Mouse (Mus musculus): ENCODE results near the gene Med12l. TPM values are rescaled to one million over a fixed set of nuclear protein-coding genes. Genes with fewer than 3 reads are reported as not detected.

Gene Med12l
- polyA plus RNA-seq, 1 experiment from 2014 or later, result 2.3 TPM

- no peak for ATAC-seq (replicated peaks; ENCODE audit: extremely low read depth, insufficient read depth, low FRiP score)
- Histone ChIP-seq H3K9me3 (replicated peaks; ENCODE audit: control insufficient read depth, low read length) (no peaks in the 10 kb centered on the region), H3K27ac (ENCODE audit: low read length) (no peak overlapping the region), H3K9ac (ENCODE audit: low read length) (no peak overlapping the region), H3K4me1 (ENCODE audit: control insufficient read depth, insufficient read depth, low read length) (peaks cover 12% of the 10 kb centered on the region), H3K4me3 (ENCODE audit: low read length) (no peak overlapping the region), H3K4me2 (ENCODE audit: low read depth, low read length) (no peak overlapping the region), H3K36me3 (ENCODE audit: control insufficient read depth, insufficient read depth) (no peaks in the 10 kb centered on the region), H3K27me3 (ENCODE audit: control insufficient read depth, insufficient read depth, low read length) (no peaks in the 10 kb centered on the region)
- WGBS, result 54% methylated on average over 11 of the region's 11 CpGs
Observed at GRCm38 (mm10) chr3:59078585-59078984, 73.0 kb downstream of the Med12l start.

GRCm38 (mm10) chr3:59079327-59079726 lies 73.7 kb downstream of the Med12l start:
- Histone ChIP-seq H3K9me3 (replicated peaks; ENCODE audit: control insufficient read depth, low read length) (no peaks in the 10 kb centered on the region), H3K9ac (ENCODE audit: low read length) (no peak overlapping the region), H3K4me2 (ENCODE audit: low read depth, low read length) (no peak overlapping the region), H3K36me3 (ENCODE audit: control insufficient read depth, insufficient read depth) (no peaks in the 10 kb centered on the region), H3K4me3 (ENCODE audit: low read length) (no peak overlapping the region), H3K27me3 (ENCODE audit: control insufficient read depth, insufficient read depth, low read length) (no peaks in the 10 kb centered on the region), H3K4me1 (ENCODE audit: control insufficient read depth, insufficient read depth, low read length) (peaks cover 12% of the 10 kb centered on the region), H3K27ac (ENCODE audit: low read length) (no peak overlapping the region)
- WGBS, result 44% methylated on average over 4 of the region's 4 CpGs
- ATAC-seq (replicated peaks; ENCODE audit: extremely low read depth, insufficient read depth, low FRiP score), result 0 out of 2 replicates have a peak, but pooled peaks have one; percentile 46

- WGBS, result 33% methylated on average over 6 of the region's 6 CpGs
- no peaks in the 10 kb centered on the region for H3K9me3 ChIP-seq (replicated peaks; ENCODE audit: control insufficient read depth, low read length)
- no peaks in the 10 kb centered on the region for H3K27me3 ChIP-seq (ENCODE audit: control insufficient read depth, insufficient read depth, low read length)
- H3K27ac ChIP-seq (ENCODE audit: low read length), result peak overlapping the region; percentile 39; the same call in 1 of the 2 replicates
- no peak overlapping the region for H3K4me2 ChIP-seq (ENCODE audit: low read depth, low read length)
- H3K9ac ChIP-seq (ENCODE audit: low read length), result no peak overlapping the region
- H3K36me3 ChIP-seq (ENCODE audit: control insufficient read depth, insufficient read depth), result no peaks in the 10 kb centered on the region
- no peak overlapping the region for H3K4me3 ChIP-seq (ENCODE audit: low read length)
- no peak for ATAC-seq (replicated peaks; ENCODE audit: extremely low read depth, insufficient read depth, low FRiP score)
- peaks cover 12% of the 10 kb centered on the region for H3K4me1 ChIP-seq (ENCODE audit: control insufficient read depth, insufficient read depth, low read length)
Observed at GRCm38 (mm10) chr3:59080293-59080916, 74.8 kb downstream of the Med12l start.

- Histone ChIP-seq H3K4me3 (ENCODE audit: low read length) (no peak overlapping the region), H3K4me2 (ENCODE audit: low read depth, low read length) (no peak overlapping the region), H3K27me3 (ENCODE audit: control insufficient read depth, insufficient read depth, low read length) (no peaks in the 10 kb centered on the region), H3K36me3 (ENCODE audit: control insufficient read depth, insufficient read depth) (no peaks in the 10 kb centered on the region), H3K9ac (ENCODE audit: low read length) (no peak overlapping the region), H3K4me1 (ENCODE audit: control insufficient read depth, insufficient read depth, low read length) (peaks cover 12% of the 10 kb centered on the region), H3K27ac (ENCODE audit: low read length) (peak overlapping the region; percentile 39; the same call in 1 of the 2 replicates), H3K9me3 (replicated peaks; ENCODE audit: control insufficient read depth, low read length) (no peaks in the 10 kb centered on the region)
- ATAC-seq (replicated peaks; ENCODE audit: extremely low read depth, insufficient read depth, low FRiP score), result peak; percentile 70
- WGBS, result 20% methylated on average over 7 of the region's 7 CpGs
Observed at GRCm38 (mm10) chr3:59080919-59081318, 75.3 kb downstream of the Med12l start.

- Histone ChIP-seq H3K27me3 (ENCODE audit: control insufficient read depth, insufficient read depth, low read length) (no peaks in the 10 kb centered on the region), H3K4me2 (ENCODE audit: low read depth, low read length) (no peak overlapping the region), H3K27ac (ENCODE audit: low read length) (no peak overlapping the region), H3K9me3 (replicated peaks; ENCODE audit: control insufficient read depth, low read length) (no peaks in the 10 kb centered on the region), H3K4me1 (ENCODE audit: control insufficient read depth, insufficient read depth, low read length) (0 out of 2 replicates have a peak, but pooled peaks cover 3% of the 10 kb centered on the region), H3K36me3 (ENCODE audit: control insufficient read depth, insufficient read depth) (peaks cover 3% of the 10 kb centered on the region; the same call in 1 of the 2 replicates), H3K9ac (ENCODE audit: low read length) (no peak overlapping the region), H3K4me3 (ENCODE audit: low read length) (no peak overlapping the region)
- WGBS, result 61% methylated on average over 11 of the region's 11 CpGs
- no peak for ATAC-seq (replicated peaks; ENCODE audit: extremely low read depth, insufficient read depth, low FRiP score)
Observed at GRCm38 (mm10) chr3:59092702-59093101, 87.1 kb downstream of the Med12l start.

GRCm38 (mm10) chr3:59097421-59097820 lies 91.8 kb downstream of the Med12l start:
- 0 out of 2 replicates have a peak, but pooled peaks have one; percentile 18 for ATAC-seq (replicated peaks; ENCODE audit: extremely low read depth, insufficient read depth, low FRiP score)
- no peak overlapping the region; the same call in 1 of the 2 replicates for H3K27ac ChIP-seq (ENCODE audit: low read length)

GRCm38 (mm10) chr3:59098540-59098939 lies 92.9 kb downstream of the Med12l start:
- no peaks in the 10 kb centered on the region for H3K9me3 ChIP-seq (replicated peaks; ENCODE audit: control insufficient read depth, low read length)
- no peak overlapping the region for H3K4me3 ChIP-seq (ENCODE audit: low read length)
- no peaks in the 10 kb centered on the region; the same call in 1 of the 2 replicates for H3K4me1 ChIP-seq (ENCODE audit: control insufficient read depth, insufficient read depth, low read length)
- no peak overlapping the region for H3K4me2 ChIP-seq (ENCODE audit: low read depth, low read length)
- no peak overlapping the region for H3K9ac ChIP-seq (ENCODE audit: low read length)
- H3K27me3 ChIP-seq (ENCODE audit: control insufficient read depth, insufficient read depth, low read length), result no peaks in the 10 kb centered on the region
- ATAC-seq (replicated peaks; ENCODE audit: extremely low read depth, insufficient read depth, low FRiP score), result no peak
- 79% methylated on average over 10 of the region's 10 CpGs for WGBS
- H3K36me3 ChIP-seq (ENCODE audit: control insufficient read depth, insufficient read depth), result no peaks in the 10 kb centered on the region
- H3K27ac ChIP-seq (ENCODE audit: low read length), result no peak overlapping the region

More at GRCm38 (mm10) chr3:59097421-59097820, 91.8 kb downstream of the Med12l start:
- Histone ChIP-seq H3K4me3 (ENCODE audit: low read length) (no peak overlapping the region), H3K9me3 (replicated peaks; ENCODE audit: control insufficient read depth, low read length) (no peaks in the 10 kb centered on the region), H3K4me1 (ENCODE audit: control insufficient read depth, insufficient read depth, low read length) (peaks cover 3% of the 10 kb centered on the region; the same call in 1 of the 2 replicates), H3K27me3 (ENCODE audit: control insufficient read depth, insufficient read depth, low read length) (no peaks in the 10 kb centered on the region), H3K36me3 (ENCODE audit: control insufficient read depth, insufficient read depth) (no peaks in the 10 kb centered on the region), H3K9ac (ENCODE audit: low read length) (no peak overlapping the region), H3K4me2 (ENCODE audit: low read depth, low read length) (no peak overlapping the region)
- 61% methylated on average over 6 of the region's 6 CpGs for WGBS

- Histone ChIP-seq H3K27me3 (ENCODE audit: control insufficient read depth, insufficient read depth, low read length) (no peaks in the 10 kb centered on the region), H3K4me3 (ENCODE audit: low read length) (peak within 1 kb of the TSS; percentile 8; the same call in 1 of the 2 replicates), H3K4me2 (ENCODE audit: low read depth, low read length) (no peak within 1 kb of the TSS; the same call in 1 of the 2 replicates), H3K9ac (ENCODE audit: low read length) (no peak within 1 kb of the TSS), H3K9me3 (replicated peaks; ENCODE audit: control insufficient read depth, low read length) (no peaks in the 10 kb centered on the region), H3K27ac (ENCODE audit: low read length) (no peak within 1 kb of the TSS), H3K36me3 (ENCODE audit: control insufficient read depth, insufficient read depth) (no peaks in the 10 kb centered on the region), H3K4me1 (ENCODE audit: control insufficient read depth, insufficient read depth, low read length) (peaks cover 9% of the 10 kb centered on the region)
- 68% methylated on average over 6 of the region's 6 CpGs for WGBS
- ATAC-seq (replicated peaks; ENCODE audit: extremely low read depth, insufficient read depth, low FRiP score), result no peak
Observed at GRCm38 (mm10) chr3:59101218-59101986, 95.8 kb downstream of the Med12l start, which contains the start of gene Gpr171. TSS of gene Gpr171 (minus strand) at chr3:59101821.

- Histone ChIP-seq H3K9me3 (replicated peaks; ENCODE audit: control insufficient read depth, low read length) (no peaks in the 10 kb centered on the region), H3K9ac (ENCODE audit: low read length) (no peak overlapping the region), H3K4me3 (ENCODE audit: low read length) (no peak overlapping the region), H3K27me3 (ENCODE audit: control insufficient read depth, insufficient read depth, low read length) (no peaks in the 10 kb centered on the region), H3K4me1 (ENCODE audit: control insufficient read depth, insufficient read depth, low read length) (peaks cover 9% of the 10 kb centered on the region), H3K36me3 (ENCODE audit: control insufficient read depth, insufficient read depth) (no peaks in the 10 kb centered on the region), H3K27ac (ENCODE audit: low read length) (no peak overlapping the region), H3K4me2 (ENCODE audit: low read depth, low read length) (no peak overlapping the region)
- no peak for ATAC-seq (replicated peaks; ENCODE audit: extremely low read depth, insufficient read depth, low FRiP score)
- WGBS, result 88% methylated on average over 2 of the region's 2 CpGs
Observed at GRCm38 (mm10) chr3:59102146-59102545, 96.5 kb downstream of the Med12l start.
